Mouse (Mus musculus) right cerebral cortex, postnatal 36 days (tissue): ENCODE results near the gene Rabgap1.
"Not testable (repeated sequence)": the region's sequence is repeated elsewhere in the genome, so short reads cannot be mapped to it uniquely, and the experiment has no call there.

Experiments
- DNase-seq, 2 experiments: peaks; one replicate each; pipeline ENCODE4 v3.0.0; 2022; ENCODE audit warnings: low spot score in 2 of 2, mixed read lengths in 1 of 2

The Rabgap1 gene

DNA sequence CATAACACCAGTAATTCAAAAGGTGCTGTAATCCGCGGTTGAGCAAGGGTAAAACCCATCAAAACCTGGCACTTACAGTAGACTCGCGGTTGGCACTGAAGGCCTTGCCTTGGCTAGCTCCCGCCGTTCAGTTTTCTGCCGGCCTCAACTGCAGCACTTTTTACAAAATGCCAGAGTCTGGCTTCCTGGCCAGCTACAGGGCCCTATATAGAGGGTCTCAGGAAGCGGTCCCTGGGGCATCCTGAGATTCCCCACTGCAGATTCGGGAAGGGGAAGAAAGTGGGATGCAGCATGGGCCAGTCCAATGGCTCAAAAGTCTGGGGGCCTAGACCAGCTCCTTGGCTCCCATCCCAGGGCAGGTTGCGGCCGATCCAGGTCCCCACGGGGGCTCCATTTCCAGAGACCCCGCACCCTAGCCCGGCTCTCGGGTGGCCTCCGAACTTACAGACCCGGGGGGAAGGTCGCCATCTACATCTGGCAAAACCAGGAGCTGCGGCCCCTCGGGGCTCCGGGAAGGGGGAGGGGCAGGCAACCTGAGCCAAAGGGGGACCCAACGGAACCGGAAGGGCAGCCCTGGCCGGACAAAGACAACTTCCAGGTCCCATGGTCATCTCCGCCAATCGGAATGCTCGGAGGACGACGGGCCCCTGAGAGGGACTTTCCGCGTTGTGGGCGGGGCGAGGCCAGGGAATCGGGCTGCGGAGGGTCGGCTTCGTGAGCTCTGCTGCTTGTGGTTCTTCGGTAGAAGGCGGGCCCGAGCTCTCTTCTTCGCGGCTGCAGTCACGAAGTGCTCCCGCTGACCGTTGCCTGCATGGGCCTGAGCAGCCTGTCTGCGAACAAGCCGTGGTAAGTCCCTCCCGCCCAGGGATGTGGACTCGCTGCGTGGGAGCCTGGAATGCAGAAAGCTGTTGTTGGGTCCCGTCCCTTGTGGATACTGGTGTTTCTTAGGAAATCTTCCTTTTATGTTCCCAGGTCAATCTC, at the start of gene Rabgap1, which contains the start of the genes Zbtb26 and Zbtb6:
Rabgap1 (plus strand) TSS at position 669 of the 981 bp plus-strand sequence.
Zbtb26 (minus strand) TSS at position 525 of the 981 bp plus-strand sequence.
Zbtb6 (minus strand) TSS at position 561 of the 981 bp plus-strand sequence.
- peak; percentile 94 to 96 for DNase-seq

GRCm38 (mm10) chr2:37395539-37395938, 47.5 kb upstream of the Rabgap1 start:
- DNase-seq, result no peak

GRCm38 (mm10) chr2:37421903-37422302, 21.2 kb upstream of the Rabgap1 start:
- no peak for DNase-seq

GRCm38 (mm10) chr2:37422306-37423304, 20.5 kb upstream of the Rabgap1 start, which contains the start of gene Rc3h2:
TSS of gene Rc3h2 (minus strand) at chr2:37422903.
- DNase-seq, result peak; percentile 92 to 95

DNA sequence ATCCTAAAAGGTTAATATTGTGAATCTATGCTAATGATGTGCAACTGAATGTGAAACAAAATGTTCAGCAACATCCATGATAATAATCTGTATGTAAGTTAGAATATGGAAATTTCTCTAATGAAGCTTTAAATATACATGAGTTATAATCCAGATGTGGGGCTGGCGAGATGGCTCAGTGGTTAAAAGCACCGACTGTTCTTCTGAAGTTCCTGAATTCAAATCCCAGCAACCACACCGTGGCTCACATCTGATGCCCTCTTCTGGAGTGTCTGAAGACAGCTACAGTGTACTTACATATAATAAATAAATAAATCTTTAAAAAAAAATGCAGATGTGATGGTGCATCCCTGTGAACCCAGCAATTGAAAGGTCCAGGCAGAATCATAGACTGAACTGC, 19.4 kb upstream of the Rabgap1 start:
- DNase-seq, result no peak

DNA sequence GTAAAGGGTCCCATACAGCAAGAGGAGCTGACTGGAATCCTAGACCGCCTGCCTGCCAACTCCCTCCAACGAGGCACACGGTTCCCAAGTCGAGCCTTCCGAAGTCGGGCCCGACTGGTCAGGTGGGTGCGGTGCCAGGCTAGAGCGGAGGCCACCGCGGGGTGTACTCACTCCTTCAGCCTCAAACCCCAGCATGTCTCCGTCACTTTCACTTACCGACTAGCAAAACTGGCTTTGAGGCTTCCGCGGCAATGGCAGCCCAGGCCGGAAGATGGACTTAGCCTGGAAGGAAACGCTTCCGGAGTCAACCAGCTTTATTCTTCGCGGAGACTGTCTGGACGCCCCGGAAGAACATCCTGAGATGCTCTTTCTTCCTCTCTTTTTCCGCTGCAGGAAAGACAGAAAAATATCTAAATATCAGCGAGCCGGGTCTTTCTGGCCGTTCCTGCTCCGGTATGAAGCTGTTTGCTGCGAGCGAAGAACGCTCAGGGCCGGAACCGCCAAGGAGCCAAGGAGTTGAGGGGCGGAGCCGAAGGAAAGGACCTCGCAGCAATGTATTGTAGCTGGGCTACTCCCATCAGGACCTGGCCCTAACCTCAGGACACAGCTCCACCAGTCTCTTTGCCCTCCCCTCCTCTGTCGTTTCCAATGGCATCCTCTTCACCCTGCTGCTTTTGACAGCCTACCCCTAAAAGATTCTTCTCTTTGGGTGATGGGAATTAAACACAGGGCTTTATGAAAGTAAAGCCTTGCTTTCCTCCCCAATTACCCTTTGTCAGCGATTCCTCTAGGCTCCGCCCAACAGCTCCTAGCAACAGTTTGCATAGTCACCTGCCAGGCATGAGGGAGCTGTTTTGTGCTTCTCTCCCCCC, 12.2 kb upstream of the Rabgap1 start:
- peak; percentile 82 to 89 for DNase-seq

GRCm38 (mm10) chr2:37431609-37432008, 11.5 kb upstream of the Rabgap1 start:
- DNase-seq, result no peak

DNA sequence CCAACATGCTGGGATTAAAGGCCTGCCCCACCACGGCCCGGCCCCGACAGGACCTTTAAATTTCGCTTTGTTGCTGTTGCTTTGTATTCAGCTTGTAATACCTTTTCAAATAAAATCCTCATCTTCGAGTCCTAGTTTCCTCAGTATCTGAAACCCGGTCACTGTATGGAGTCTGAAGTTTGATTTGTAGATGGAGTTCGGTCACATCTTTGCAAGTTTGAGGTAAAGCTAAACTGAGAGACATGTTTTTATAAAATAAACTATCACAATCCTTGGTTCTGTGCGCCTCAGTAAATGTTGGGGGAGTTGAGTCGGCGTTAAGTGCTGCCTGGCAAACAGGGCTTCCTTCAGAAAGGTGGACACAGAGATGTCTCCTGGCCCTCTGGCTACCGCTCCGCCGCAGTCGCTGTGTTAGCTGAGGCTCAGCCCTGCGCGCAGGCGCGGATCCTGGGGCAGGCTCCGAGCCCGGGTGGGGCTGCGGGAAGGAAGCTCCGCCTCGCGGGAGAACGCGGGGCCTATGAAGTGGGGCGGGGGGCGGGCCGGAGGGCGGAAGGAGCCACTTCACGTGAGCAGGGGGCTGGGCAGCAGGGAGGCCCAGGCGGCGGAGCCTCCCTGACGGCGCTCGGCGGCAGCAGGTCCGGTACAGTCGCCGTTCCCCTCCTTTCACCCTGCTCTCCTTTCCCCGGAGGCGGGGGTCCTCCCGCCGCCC, 8.7 kb downstream of the Rabgap1 start:
- DNase-seq, result peak; percentile 83 to 91

DNA sequence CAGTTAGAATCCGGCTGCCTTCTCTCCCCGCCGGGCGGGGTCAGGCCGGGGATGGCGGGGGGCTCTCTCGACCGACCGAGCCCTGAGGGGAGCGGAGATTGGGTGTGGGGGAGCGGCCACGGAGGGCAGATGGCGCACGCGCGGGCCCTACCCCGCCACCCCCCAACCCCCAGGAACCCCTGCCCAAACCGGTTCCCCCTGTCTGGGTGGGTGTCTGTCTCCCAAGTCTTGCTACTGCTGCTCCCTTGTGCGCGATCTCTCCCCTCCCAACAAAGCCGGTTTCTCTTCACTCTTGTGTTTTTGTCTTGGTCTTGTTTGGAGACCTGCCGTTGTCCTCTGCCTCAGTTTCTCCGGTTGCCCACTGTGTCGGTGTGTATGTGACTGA, 9.3 kb downstream of the Rabgap1 start:
- peak in 1 of 2 experiments; percentile 11 for DNase-seq

DNA sequence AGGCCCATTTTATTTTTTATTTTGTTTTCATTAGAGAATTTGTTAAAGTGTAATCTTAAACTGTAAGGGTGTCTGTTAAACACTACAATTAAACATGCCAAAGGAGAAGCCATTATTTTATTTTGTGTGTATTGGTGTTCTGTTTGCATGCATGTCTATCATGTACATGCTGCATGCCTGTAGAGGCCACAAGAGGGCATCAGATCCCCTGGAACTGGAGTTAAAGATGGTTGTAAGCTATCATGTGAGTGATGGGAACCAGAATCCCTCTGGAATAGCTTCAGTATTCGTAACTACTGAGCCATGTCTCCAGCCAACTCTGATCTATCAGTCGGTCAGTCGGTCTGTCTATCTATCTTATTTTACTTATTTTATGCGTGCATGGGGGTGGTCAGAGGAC, 17.6 kb downstream of the Rabgap1 start:
- DNase-seq, result no peak

GRCm38 (mm10) chr2:37466266-37466665, 23.2 kb downstream of the Rabgap1 start:
- no peak for DNase-seq

GRCm38 (mm10) chr2:37479559-37479958, 36.5 kb downstream of the Rabgap1 start:
- no peak for DNase-seq

GRCm38 (mm10) chr2:37480039-37480438, 37.0 kb downstream of the Rabgap1 start:
- no peak for DNase-seq

DNA sequence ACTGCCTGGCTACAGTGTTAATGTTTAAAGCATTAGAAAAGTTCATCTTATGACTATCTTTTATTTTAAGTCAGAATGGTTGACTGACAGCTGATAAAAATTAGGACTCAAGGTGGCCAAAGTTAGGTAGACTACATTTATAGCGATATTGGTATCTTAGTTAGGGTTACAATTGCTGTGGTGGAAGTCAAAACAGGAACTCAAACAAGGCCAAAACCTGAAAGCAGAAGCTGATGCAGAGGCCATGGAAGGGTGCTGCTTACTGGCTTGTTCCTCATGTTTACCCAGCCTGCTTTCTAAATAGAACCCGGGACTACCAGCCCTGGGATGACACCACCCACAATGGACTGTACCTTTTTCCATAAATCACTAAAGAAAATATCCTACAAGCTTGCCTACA, 41.1 kb downstream of the Rabgap1 start:
- DNase-seq, result no peak

- DNase-seq, result no peak
Measured at GRCm38 (mm10) chr2:37485370-37485769, 42.3 kb downstream of the Rabgap1 start.

DNA sequence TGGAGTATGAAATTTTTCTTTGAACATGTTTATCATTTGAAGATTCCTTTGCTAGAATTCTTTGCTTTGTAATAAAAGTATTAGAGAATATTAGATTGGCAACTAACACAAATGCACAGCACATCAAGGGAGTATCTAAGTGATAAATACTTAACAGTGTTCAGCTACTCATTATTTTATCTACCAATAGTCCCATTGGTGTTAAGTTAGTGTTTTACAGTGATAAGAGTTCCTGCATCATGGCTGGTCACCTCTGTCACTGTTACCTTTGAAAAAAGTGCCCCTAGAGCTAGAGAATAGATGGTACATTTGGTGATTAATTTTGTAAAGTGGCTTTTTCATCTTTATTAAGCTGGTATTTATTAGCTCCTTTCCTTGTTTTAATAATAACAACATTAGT, 43.3 kb downstream of the Rabgap1 start:
- no peak for DNase-seq

- no peak for DNase-seq
Measured at GRCm38 (mm10) chr2:37488956-37489355, 45.9 kb downstream of the Rabgap1 start.

- no peak for DNase-seq
Measured at GRCm38 (mm10) chr2:37497321-37497720, 54.2 kb downstream of the Rabgap1 start.

- DNase-seq, result not testable (repeated sequence)
Measured at GRCm38 (mm10) chr2:37505856-37506255, 62.8 kb downstream of the Rabgap1 start.
